Mouse (Mus musculus): ENCODE data around the gene Bivm. TPM values are rescaled to one million over a fixed set of nuclear protein-coding genes. Genes with fewer than 3 reads are reported as not detected.

Gene Bivm
- total RNA-seq, 2 experiments from 2014 or later = 8.7 to 12.5 TPM

- no peak for ATAC-seq (ENCODE audit: poor library complexity, severe bottlenecking)
Observed at GRCm38 (mm10) chr1:44172656-44173055, 53.9 kb downstream of the Bivm start.

- no peak for ATAC-seq (ENCODE audit: poor library complexity, severe bottlenecking)
Observed at GRCm38 (mm10) chr1:44173903-44174302, 55.1 kb downstream of the Bivm start.

- no peak for ATAC-seq (ENCODE audit: poor library complexity, severe bottlenecking)
Observed at GRCm38 (mm10) chr1:44178086-44178485, 59.3 kb downstream of the Bivm start.

GRCm38 (mm10) chr1:44186396-44186795, 67.6 kb downstream of the Bivm start:
- no peak for ATAC-seq (ENCODE audit: poor library complexity, severe bottlenecking)

Other genes starting within 250 kb of the Bivm start
- gene Tpp2, start 185.3 kb upstream of the Bivm start, total RNA-seq (2015) = 69.7 and 80.3 TPM in 2 replicates
- 77.1 and 84.2 TPM in 2 replicates for gene Tpp2, start 185.3 kb upstream of the Bivm start, total RNA-seq (2017)
- gene Mettl21c, start 98.9 kb upstream of the Bivm start, total RNA-seq (2015) = not detected in 2 replicates
- not detected in 2 replicates for gene Mettl21c, start 98.9 kb upstream of the Bivm start, total RNA-seq (2017)
- gene Gm8251, start 57.0 kb upstream of the Bivm start, total RNA-seq (2015) = 0.04 and 0.05 TPM in 2 replicates
- 0.24 TPM in 1 of 2 replicates, not detected in the other for gene Gm8251, start 57.0 kb upstream of the Bivm start, total RNA-seq (2017)
- gene Tex30, start 16.5 kb upstream of the Bivm start, total RNA-seq (2015) = 36.1 and 61.6 TPM in 2 replicates
- 29.3 TPM in 2 replicates for gene Tex30, start 16.5 kb upstream of the Bivm start, total RNA-seq (2017)
- 9.6 and 11.1 TPM in 2 replicates for gene Kdelc1, start 149 bp upstream of the Bivm start, total RNA-seq (2015)
- gene Kdelc1, start 149 bp upstream of the Bivm start, total RNA-seq (2017) = 5.4 and 9.9 TPM in 2 replicates
- gene Ercc5, start 28.8 kb downstream of the Bivm start, total RNA-seq (2015) = 7.5 and 7.7 TPM in 2 replicates
- gene Ercc5, start 28.8 kb downstream of the Bivm start, total RNA-seq (2017) = 11.3 and 14.6 TPM in 2 replicates
- gene Mettl21e, start 100.0 kb downstream of the Bivm start, total RNA-seq (2015) = not detected in 2 replicates
- gene Mettl21e, start 100.0 kb downstream of the Bivm start, total RNA-seq (2017) = not detected in 2 replicates

Data from megakaryocyte, adult 5-6 weeks (primary cell).